Mouse (Mus musculus) Muller cell, postnatal 12 days (primary cell): ENCODE measurements around the gene Ugt1a9.
A peak's percentile ranks its signal among the peaks of the same experiment; 100 is the strongest.

Source experiments
- DNase-seq: peaks from one replicate; pipeline ENCODE4 v3.0.0-alpha.2; 2015; ENCODE audit errors: inconsistent ontology term

Ugt1a9 gene

DNA sequence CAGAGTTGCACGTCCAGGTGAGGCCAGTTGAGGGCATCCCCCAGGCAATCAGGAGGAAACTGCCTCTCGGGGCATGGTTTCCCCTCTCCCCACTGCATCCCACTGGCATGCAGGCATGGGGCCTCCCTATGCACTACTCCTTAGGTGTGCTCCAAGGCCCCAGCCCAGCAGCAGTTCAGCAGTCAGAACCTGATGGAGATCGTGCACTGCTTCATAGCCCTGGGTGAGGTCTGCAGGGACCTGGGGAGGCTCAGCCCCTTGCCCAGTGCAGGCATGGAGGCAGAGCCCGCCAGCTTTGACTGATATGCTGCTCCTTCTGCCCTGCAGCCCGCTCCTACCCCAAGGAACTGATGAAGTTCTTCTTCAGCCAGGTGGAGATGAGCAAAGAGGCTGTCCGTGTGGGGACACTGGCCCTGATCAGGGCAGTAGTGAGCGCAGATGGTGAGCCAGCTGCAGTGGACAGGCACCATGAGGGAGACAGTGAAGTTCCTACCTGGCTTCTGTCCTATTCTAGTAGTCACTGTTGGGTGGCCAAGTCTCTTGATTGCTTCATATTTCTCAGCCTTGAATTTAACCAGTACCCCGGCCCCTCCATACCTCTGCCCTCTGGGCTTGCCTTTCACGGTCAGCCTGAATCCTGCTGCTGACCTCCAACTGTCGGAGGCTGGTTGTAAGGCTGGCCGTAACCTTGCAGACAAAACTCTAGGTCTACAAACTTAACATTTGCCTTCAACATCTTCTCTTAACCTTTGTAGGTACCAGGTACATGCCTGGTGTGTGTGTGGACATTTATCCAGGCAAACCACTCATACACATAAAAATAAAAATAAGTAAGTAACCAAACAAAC lies 164.7 kb downstream of the Ugt1a9 start:
- no peak for DNase-seq

DNA sequence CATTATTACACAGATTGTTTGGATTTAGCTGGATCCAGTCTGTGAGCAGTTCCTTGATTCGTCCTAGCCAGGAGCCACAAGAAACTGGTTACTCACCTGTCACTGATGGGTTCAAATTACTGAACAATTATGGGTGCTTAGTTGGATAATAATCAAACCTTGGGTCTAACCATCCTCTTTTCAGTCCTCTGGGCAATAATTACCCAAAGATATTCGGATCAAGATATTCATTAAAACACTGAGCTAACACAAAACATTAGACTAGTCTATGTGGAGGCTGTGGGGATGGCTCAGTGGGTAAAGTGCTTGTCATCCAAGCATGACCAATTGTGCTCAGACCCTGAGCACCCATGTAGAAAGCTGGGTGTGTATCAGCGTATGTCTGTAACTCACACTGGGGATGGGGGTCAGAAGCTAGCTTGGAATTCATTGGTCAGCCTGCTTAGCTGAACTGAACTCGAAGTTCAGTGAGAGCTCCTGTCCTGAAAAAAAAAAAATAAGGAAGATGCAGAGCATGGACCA lies 165.4 kb downstream of the Ugt1a9 start:
- DNase-seq: no peak

DNA sequence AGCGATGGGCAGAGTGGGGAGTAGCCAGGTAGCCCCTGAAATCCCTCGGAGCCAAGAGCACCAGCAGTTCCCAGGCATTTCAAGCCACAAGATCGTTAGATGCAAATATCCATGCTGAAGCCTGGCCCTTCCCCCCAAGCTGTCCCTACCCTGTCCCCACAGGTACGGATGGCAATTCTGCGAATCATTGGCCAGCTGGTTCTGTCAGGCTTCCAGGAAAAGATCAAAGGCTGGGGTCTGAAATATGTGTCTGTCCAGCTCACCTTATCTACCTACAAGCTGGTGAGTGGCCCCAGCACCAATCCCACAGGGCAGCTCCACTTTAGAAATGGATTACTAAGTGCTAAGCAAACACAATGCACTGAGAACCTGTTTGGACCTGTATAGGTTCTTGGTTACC lies 166.7 kb downstream of the Ugt1a9 start:
- DNase-seq: no peak

DNA sequence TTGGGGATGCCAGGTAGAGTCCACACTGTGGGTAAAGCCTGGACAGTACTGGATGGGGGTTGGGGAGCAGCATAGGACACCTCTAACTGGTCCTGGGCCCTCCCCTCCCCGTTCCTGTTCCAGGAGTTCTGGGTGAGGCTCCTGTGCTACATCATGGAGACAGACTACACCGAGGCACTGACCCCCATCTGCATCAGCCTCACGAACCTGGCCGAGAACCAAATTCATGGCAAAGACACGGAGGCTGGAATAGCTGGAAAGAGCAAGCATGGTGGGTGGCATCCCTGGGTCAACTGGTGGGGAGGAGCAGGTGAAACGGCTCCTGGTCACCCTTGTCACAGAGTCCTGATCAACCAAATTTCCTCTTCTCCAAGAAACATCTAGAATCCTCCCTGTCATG lies 168.2 kb downstream of the Ugt1a9 start:
- DNase-seq: no peak

GRCm38 (mm10) chr1:88240072-88240471 lies 169.5 kb downstream of the Ugt1a9 start:
- DNase-seq: no peak

DNA sequence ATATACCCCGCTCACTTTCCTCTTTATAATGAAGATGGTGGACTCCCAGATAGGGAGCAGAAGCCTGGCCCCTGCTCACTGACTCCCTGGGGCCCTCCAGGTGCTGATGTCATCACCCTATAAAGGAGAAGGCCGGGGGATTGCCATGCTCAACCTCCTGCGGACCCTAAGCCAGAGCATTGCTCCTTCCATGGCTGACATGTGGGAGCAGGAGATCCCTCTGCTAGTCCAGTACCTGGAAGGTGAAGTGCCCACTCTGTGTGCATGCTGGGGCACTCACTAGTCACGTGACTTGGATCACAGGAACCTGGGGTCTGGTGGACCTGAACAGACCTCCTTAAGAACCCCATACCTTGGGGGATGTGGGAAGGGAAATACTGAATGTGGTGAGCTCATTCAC lies 170.0 kb downstream of the Ugt1a9 start:
- no peak for DNase-seq

GRCm38 (mm10) chr1:88243861-88244260 lies 173.3 kb downstream of the Ugt1a9 start:
- DNase-seq: no peak

DNA sequence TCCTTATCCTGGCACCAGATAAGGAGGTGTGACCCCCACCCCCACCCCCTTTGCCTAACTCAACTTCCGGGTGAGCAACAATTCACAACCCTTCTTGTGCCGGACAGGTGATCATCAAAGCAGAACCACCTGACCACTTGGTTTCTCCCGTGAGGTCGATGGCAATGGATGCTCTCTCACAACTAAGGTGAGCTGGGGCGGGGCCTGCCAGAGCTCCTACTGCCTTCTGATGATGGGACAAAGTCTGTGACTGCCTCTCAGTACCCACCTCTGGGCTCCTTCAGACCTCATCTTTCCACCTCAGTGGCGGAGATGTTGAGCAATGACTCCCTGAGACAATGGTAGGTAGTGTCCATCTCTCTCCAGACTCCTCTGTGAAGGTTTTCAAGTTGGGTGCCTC lies 175.3 kb downstream of the Ugt1a9 start:
- DNase-seq: no peak

- DNase-seq: no peak
These were observed 175.8 kb downstream of the Ugt1a9 start for GRCm38 (mm10) chr1:88246386-88246785.

DNA sequence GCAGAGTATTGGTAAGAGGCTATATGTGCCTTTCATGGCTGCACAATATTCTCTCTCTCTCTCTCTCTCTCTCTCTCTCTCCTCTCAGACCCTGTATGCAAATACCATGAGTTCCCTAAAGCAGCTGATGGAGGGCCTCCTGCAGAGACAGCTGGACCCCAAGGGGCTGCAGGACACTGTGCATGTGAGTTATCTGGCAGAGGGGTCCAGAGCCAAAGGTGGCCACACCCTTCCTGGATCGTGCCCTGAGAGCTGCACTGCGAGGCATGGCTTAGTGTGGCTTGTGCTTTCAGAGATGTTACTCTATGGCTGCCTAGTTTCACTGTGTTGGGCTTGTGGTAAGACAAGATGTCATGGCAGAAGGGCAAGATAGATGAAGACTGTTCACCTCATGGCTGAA lies 177.1 kb downstream of the Ugt1a9 start:
- DNase-seq: no peak

DNA sequence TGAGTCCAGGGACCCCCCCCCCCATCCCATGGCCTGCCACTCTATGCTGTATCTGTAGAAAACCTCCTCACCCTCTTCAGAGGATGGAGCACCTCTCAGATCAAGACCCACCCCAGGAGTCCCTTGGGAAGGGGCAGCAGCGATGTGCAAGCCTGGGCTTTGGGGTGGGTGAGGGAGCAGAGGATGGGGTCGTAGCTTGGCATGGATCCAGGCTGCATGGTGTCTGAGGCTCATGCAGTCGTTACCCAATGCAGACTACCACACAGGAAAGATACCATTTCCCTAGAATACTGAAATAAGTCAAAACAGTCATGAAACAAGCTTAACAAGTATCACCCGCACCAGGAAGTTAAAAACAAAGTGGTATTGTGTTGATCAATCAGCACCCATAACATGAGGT lies 178.1 kb downstream of the Ugt1a9 start:
- no peak for DNase-seq

DNA sequence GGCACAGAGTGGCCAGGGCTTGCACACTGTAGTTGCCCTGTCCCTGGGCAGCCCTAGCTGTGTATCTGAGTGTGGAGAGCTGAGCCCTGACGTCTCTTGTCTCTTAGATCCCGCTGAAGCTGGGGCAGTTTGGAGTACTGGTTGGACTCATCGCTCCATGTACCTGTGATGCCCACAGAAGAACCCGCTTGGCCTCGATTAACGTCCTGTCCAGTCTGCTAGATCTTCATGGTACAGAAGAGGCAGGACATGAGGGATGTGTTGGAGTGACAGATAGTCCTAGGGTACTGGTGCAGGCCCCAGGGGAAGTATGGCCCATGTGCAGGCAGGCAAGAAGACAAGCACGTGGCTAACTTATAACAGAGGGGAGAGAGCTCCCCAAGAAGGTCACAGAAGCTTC lies 179.0 kb downstream of the Ugt1a9 start:
- no peak for DNase-seq

GRCm38 (mm10) chr1:88250023-88250422 lies 179.4 kb downstream of the Ugt1a9 start:
- no peak for DNase-seq

DNA sequence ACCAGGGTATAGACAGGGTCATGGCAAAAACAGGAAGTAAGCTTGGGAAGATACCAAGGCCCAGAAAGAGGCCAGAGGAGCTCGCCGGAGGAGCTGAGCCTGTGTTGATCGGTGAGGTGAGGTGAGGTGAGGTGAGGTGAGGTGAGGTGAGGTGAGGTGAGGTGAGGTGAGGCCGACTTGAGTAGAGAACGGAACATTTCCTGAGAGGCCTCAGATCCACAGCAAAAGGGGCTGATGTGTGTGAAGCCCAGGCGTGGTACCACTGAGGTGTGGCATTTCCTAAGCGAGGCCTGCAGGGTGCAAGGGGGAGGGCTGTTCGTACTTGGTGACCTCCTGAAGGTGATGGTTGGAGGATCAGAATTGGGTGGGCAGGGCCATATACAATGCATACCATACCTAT lies 182.5 kb downstream of the Ugt1a9 start:
- no peak for DNase-seq

DNA sequence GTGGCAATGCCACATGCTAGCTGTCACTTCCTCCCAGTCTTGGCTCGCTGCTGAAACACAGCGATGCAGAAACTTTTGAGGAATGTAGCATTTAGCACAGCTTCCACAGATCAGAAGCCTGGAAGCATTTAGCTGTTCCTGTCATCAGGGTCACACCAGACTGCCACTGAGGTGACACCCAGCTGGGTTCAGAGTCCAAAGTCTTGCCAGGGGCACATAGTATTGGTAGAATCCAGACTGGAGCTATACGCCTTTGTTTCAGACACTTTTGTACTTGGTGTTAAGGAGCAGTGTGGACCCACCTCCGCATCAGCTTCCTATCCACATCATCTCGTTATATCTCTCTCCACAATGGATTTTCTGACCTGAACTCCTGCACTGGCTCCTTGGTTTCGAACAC lies 182.9 kb downstream of the Ugt1a9 start:
- DNase-seq: peak; percentile 73

DNA sequence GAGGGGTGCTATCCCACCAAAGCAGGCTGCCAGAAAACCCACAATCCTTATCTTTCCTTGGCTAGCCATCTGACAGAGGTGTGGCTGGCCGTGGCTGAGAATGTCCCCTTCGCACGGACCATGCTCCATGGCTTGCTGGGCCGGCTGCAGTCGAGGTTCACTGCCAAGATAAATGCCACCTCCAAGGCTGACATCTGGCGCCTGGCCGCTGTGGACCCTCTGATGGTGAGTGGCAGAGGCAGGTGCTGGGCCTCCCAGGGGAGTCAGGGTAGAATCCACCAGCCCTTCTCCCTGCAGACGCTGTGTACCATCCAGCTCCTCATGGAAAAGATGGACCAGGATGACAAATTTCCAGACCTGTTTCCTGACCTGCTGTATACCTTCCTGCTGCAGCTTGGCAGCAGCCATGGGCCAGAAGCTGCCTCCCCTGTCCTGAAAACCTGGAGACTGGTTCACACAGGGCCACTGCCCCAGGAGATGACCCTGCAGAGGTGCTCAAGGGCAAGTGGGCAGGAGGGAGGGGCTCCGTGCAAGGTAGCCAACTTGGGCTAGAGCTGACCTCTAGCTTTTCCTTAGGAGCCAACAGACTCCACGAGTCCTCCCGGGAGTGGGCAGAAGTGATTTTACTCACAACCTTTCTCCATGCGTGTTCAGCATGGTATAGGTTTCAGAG lies 184.3 kb downstream of the Ugt1a9 start:
- DNase-seq: no peak

- no peak for DNase-seq
These were observed 184.9 kb downstream of the Ugt1a9 start for GRCm38 (mm10) chr1:88255466-88255857.

- DNase-seq: no peak
These were observed 185.6 kb downstream of the Ugt1a9 start for GRCm38 (mm10) chr1:88255989-88256754.

GRCm38 (mm10) chr1:88256886-88257663 lies 186.5 kb downstream of the Ugt1a9 start:
- no peak for DNase-seq

- DNase-seq: no peak
These were observed 187.1 kb downstream of the Ugt1a9 start for GRCm38 (mm10) chr1:88257681-88258080.

DNA sequence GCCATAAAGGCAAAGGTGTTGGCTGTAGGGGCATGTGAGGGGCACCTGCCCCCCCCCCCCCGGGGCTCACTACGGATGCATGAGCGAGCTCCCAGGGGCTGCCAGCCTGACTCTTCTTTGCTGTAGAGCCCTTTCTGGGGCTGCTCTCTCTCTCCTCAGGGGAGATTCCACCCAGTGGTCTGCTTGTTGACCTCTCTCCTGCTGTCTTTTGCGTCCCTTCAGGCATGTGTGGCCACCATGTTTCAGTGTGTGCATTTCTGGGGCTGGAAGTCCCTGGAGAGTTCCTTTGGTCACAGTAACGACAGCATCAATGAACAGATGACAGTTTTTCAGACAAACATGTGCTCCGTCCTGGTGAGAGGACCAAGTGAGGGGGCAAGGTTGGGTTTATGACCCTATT lies 187.8 kb downstream of the Ugt1a9 start:
- DNase-seq: no peak
